8 mouse cellular contexts compared by ENCODE assay signal in the genomic region with DNA sequence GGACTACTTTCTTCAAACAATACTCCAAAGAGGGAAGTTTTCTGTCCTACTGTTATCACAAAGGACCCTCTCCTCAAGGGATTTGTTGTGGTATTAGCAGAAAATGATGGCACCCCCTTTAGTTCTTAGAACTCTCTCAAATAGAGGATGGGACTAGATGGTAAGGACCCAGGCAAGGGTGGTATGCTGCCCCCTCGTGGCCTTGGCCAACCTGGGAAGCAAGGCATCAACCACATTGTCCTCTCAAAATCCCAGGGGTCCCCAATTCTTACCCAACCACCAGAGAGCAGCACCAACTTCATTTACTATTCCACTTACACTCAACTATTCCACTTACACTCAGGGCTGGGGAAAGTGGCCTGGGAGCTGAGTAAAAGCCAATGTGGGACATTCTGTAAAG. TPM values are rescaled to one million over a fixed set of nuclear protein-coding genes. Genes with fewer than 3 reads are reported as not detected.
A peak's percentile ranks its signal among the peaks of the same experiment; 100 is the strongest.
DNase-seq lines count a peak whose midpoint lies in the region; ATAC-seq lines count a peak whose summit lies in the region.

No protein-coding gene starts in this region.

- H3K4me3 ChIP-seq in forebrain, embryonic 10.5 days: no peak overlapping the region
- no peak overlapping the region for H3K4me3 ChIP-seq in forebrain, embryonic 12.5 days (replicated peaks)
- H3K4me3 ChIP-seq in embryonic facial prominence, embryonic 12.5 days: no peak overlapping the region
- H3K4me3 ChIP-seq in lung, embryonic 16.5 days (ENCODE audit: low read length): no peak overlapping the region

- ATAC-seq in forebrain, embryonic 12.5 days (ENCODE audit: low FRiP score): no peak
- ATAC-seq in embryonic facial prominence, embryonic 12.5 days (ENCODE audit: insufficient number of reproducible peaks, insufficient read depth, low FRiP score, low TSS enrichment): 0 out of 2 replicates have a peak, but pooled peaks have one; percentile 28
- ATAC-seq in lung, embryonic 16.5 days (ENCODE audit: low read depth): peak; percentile 62; the same call in 1 of the 2 replicates

- peaks cover 28% of the 10 kb centered on the region for H3K27me3 ChIP-seq in forebrain, embryonic 10.5 days (ENCODE audit: poor library complexity, severe bottlenecking)
- peaks cover 24% of the 10 kb centered on the region for H3K27me3 ChIP-seq in forebrain, embryonic 12.5 days
- peaks cover 17% of the 10 kb centered on the region for H3K27me3 ChIP-seq in embryonic facial prominence, embryonic 12.5 days
- H3K27me3 ChIP-seq in lung, embryonic 16.5 days (ENCODE audit: control insufficient read depth, insufficient read depth, low read depth, low read length): 0 out of 2 replicates have a peak, but pooled peaks cover 2% of the 10 kb centered on the region

- DNase-seq in forebrain, embryonic 10.5 days (ENCODE audit: extremely low spot score, low spot score): peak; percentile 64
- peak; percentile 70 to 83 for DNase-seq in adrenal gland, postnatal 36 days
- DNase-seq in heart, postnatal 10 days: peak; percentile 79 to 89
- peak; percentile 89 to 90 for DNase-seq in kidney, postnatal 4 days
- peak; percentile 35 to 68 for DNase-seq in right cerebral cortex, postnatal 36 days (ENCODE audit: low spot score in 2 of 2)

- 7% methylated on average over 1 of the region's 1 CpGs for WGBS in forebrain, embryonic 10.5 days
- 4% methylated on average over 1 of the region's 1 CpGs for WGBS in forebrain, embryonic 12.5 days
- WGBS in embryonic facial prominence, embryonic 12.5 days: 7% methylated on average over 1 of the region's 1 CpGs
- WGBS in lung, embryonic 16.5 days: 0% methylated on average over 1 of the region's 1 CpGs

- intact Hi-C loops in heart, postnatal 10 days (cut with DNase I): loop anchor here (1.0 to 5.0 kb wide), 2 partner anchors 132 to 166 kb away; no protein-coding TSS in a partner anchor

- no peak overlapping the region for H3K4me2 ChIP-seq in forebrain, embryonic 12.5 days
- no peak overlapping the region for H3K4me2 ChIP-seq in embryonic facial prominence, embryonic 12.5 days (replicated peaks)
- no peak overlapping the region for H3K4me2 ChIP-seq in lung, embryonic 16.5 days (ENCODE audit: low read depth, low read length)

- H3K27ac ChIP-seq in forebrain, embryonic 10.5 days: no peak overlapping the region
- no peak overlapping the region for H3K27ac ChIP-seq in forebrain, embryonic 12.5 days
- no peak overlapping the region for H3K27ac ChIP-seq in embryonic facial prominence, embryonic 12.5 days
- H3K27ac ChIP-seq in lung, embryonic 16.5 days (ENCODE audit: low read length): no peak overlapping the region

- H3K36me3 ChIP-seq in forebrain, embryonic 10.5 days (replicated peaks): peaks cover 38% of the 10 kb centered on the region
- peaks cover 35% of the 10 kb centered on the region for H3K36me3 ChIP-seq in forebrain, embryonic 12.5 days (replicated peaks)
- peaks cover 36% of the 10 kb centered on the region for H3K36me3 ChIP-seq in embryonic facial prominence, embryonic 12.5 days
- peaks cover 22% of the 10 kb centered on the region for H3K36me3 ChIP-seq in lung, embryonic 16.5 days (ENCODE audit: control insufficient read depth, insufficient read depth, low read length)

- H3K4me1 ChIP-seq in forebrain, embryonic 10.5 days: no peaks in the 10 kb centered on the region
- H3K4me1 ChIP-seq in forebrain, embryonic 12.5 days: no peaks in the 10 kb centered on the region
- H3K4me1 ChIP-seq in embryonic facial prominence, embryonic 12.5 days: no peaks in the 10 kb centered on the region
- no peaks in the 10 kb centered on the region for H3K4me1 ChIP-seq in lung, embryonic 16.5 days (replicated peaks; ENCODE audit: control insufficient read depth, insufficient read depth, low read length)

- no peak overlapping the region for H3K9ac ChIP-seq in forebrain, embryonic 12.5 days
- no peak overlapping the region for H3K9ac ChIP-seq in embryonic facial prominence, embryonic 12.5 days
- H3K9ac ChIP-seq in lung, embryonic 16.5 days (ENCODE audit: low read length): no peak overlapping the region

- H3K9me3 ChIP-seq in forebrain, embryonic 10.5 days: no peaks in the 10 kb centered on the region
- H3K9me3 ChIP-seq in forebrain, embryonic 12.5 days: no peaks in the 10 kb centered on the region
- H3K9me3 ChIP-seq in embryonic facial prominence, embryonic 12.5 days: no peaks in the 10 kb centered on the region
- H3K9me3 ChIP-seq in lung, embryonic 16.5 days (ENCODE audit: control insufficient read depth, low read length): no peaks in the 10 kb centered on the region

RNA-seq across cellular contexts. Expression of a gene that starts 6.9 kb away (rescaled TPM):
- 1.5 and 1.8 TPM in 2 replicates for polyA plus RNA-seq in forebrain, embryonic 10.5 days (2016; fragmentation: Nextera tagmentation; extraction: Ambion mirVana)
- 3.1 and 3.5 TPM in 2 replicates for polyA plus RNA-seq in forebrain, embryonic 12.5 days (2016; fragmentation: Nextera tagmentation; extraction: Ambion mirVana)
- total RNA-seq in adrenal gland, postnatal 36 days (2021): 1 to 10 TPM; 2.3 TPM
- polyA plus RNA-seq in embryonic facial prominence, embryonic 12.5 days (2016; fragmentation: Nextera tagmentation; extraction: Ambion mirVana): 6.9 TPM in 2 replicates
- 1 to 10 TPM; 3.3 to 3.5 TPM for total RNA-seq in heart, postnatal 10 days (2021)
- polyA plus RNA-seq in lung, embryonic 16.5 days (2015; fragmentation: Nextera tagmentation; extraction: Ambion mirVana): 4.7 and 5.1 TPM in 2 replicates
